Mouse (Mus musculus): ENCODE results near the gene Ccdc120.

- TF ChIP-seq CTCF (IDR thresholded peaks at IDR 0.05; ENCODE audit: low read depth): peak; percentile 49
- no peak for TF ChIP-seq EP300 (optimal IDR thresholded peaks at IDR 0.05)
These were observed 7.2 kb downstream of the Ccdc120 start for GRCm38 (mm10) chrX:7743470-7743869.

Measured in stomach, postnatal 0 days (tissue).